Mouse (Mus musculus): Measurements from ENCODE around the gene Grid1. TPM values are rescaled to one million over a fixed set of nuclear protein-coding genes. Genes with fewer than 3 reads are reported as not detected.

Grid1 gene
- polyA plus RNA-seq, 1 experiment from 2014 or later, result 0.81 TPM

GRCm38 (mm10) chr14:35135056-35135455 is 315.1 kb downstream of the Grid1 start:
- H3K9me3 ChIP-seq, result no peaks in the 10 kb centered on the region
- H3K27ac ChIP-seq, result no peak overlapping the region
- 82% methylated on average over 2 of the region's 2 CpGs for WGBS
- ATAC-seq (ENCODE audit: insufficient number of reproducible peaks, insufficient read depth, low FRiP score, low TSS enrichment, low read depth), result no peak
- H3K36me3 ChIP-seq, result no peaks in the 10 kb centered on the region
- no peak overlapping the region for H3K9ac ChIP-seq
- no peaks in the 10 kb centered on the region for H3K4me1 ChIP-seq
- H3K27me3 ChIP-seq, result no peaks in the 10 kb centered on the region
- no peak overlapping the region for H3K4me3 ChIP-seq
- no peak overlapping the region for H3K4me2 ChIP-seq

DNA sequence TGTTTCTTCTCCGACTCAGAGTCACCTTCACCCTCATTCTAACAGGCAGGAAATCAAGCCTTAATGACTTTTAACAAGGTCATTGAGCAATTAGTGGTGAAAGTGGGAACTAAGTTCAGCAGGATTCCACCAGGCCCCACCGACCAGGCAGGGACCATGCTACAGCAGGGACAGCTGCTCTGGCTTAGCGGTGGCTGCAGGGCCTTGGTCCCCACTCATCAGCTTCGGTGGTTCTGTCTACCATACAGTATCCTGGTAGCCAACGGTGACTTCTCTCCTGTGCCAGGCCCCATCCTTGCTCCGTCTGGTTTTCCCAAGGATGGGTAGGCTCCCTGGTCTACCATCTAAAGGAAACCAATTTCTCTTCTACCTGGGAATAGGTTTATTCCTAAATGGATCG is 318.2 kb downstream of the Grid1 start:
- Histone ChIP-seq H3K27ac (no peak overlapping the region), H3K4me2 (no peak overlapping the region), H3K27me3 (no peaks in the 10 kb centered on the region), H3K4me3 (no peak overlapping the region), H3K36me3 (no peaks in the 10 kb centered on the region), H3K4me1 (no peaks in the 10 kb centered on the region), H3K9ac (no peak overlapping the region), H3K9me3 (no peaks in the 10 kb centered on the region)
- no peak for ATAC-seq (ENCODE audit: insufficient number of reproducible peaks, insufficient read depth, low FRiP score, low TSS enrichment, low read depth)
- WGBS, result 74% methylated on average over 7 of the region's 7 CpGs

GRCm38 (mm10) chr14:35139824-35140223 is 319.9 kb downstream of the Grid1 start:
- Histone ChIP-seq H3K9ac (no peak overlapping the region), H3K4me1 (no peaks in the 10 kb centered on the region), H3K27me3 (no peaks in the 10 kb centered on the region), H3K9me3 (no peaks in the 10 kb centered on the region), H3K27ac (no peak overlapping the region), H3K4me2 (no peak overlapping the region), H3K4me3 (no peak overlapping the region), H3K36me3 (no peaks in the 10 kb centered on the region)
- WGBS, result 78% methylated on average over 7 of the region's 7 CpGs
- no peak for ATAC-seq (ENCODE audit: insufficient number of reproducible peaks, insufficient read depth, low FRiP score, low TSS enrichment, low read depth)

DNA sequence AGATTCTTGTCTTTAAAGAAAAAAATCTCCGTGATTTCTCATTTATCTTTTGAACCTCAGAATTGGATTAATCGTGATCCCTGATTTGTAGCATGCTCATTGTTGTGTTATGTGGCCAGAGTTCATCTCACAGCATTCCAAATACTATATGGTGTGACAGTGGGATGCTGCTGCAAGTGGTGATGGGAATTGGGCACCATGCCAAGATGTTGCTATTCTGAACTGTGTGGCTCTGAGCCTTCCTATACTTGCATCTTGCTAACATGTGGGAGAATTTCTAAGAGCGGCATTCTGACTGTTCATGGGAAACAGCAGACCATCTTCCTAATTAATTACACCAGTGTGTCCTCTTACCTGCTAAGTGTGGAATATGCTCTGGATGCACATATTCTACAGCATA is 332.5 kb downstream of the Grid1 start:
- H3K9me3 ChIP-seq, result no peaks in the 10 kb centered on the region
- H3K4me1 ChIP-seq, result no peaks in the 10 kb centered on the region
- H3K27me3 ChIP-seq, result no peaks in the 10 kb centered on the region
- H3K4me3 ChIP-seq, result no peak overlapping the region
- no peaks in the 10 kb centered on the region for H3K36me3 ChIP-seq
- H3K4me2 ChIP-seq, result no peak overlapping the region
- no peak; the same call in 1 of the 2 replicates for ATAC-seq (ENCODE audit: insufficient number of reproducible peaks, insufficient read depth, low FRiP score, low TSS enrichment, low read depth)
- no peak overlapping the region for H3K27ac ChIP-seq
- WGBS, result 70% methylated on average over 3 of the region's 3 CpGs
- H3K9ac ChIP-seq, result no peak overlapping the region

- Histone ChIP-seq H3K27me3 (no peaks in the 10 kb centered on the region), H3K4me1 (no peaks in the 10 kb centered on the region), H3K4me3 (no peak overlapping the region), H3K27ac (no peak overlapping the region), H3K4me2 (no peak overlapping the region), H3K9me3 (no peaks in the 10 kb centered on the region), H3K36me3 (no peaks in the 10 kb centered on the region), H3K9ac (no peak overlapping the region)
- 59% methylated on average over 3 of the region's 3 CpGs for WGBS
- no peak for ATAC-seq (ENCODE audit: insufficient number of reproducible peaks, insufficient read depth, low FRiP score, low TSS enrichment, low read depth)
Observed at GRCm38 (mm10) chr14:35153701-35154277, 333.9 kb downstream of the Grid1 start.

DNA sequence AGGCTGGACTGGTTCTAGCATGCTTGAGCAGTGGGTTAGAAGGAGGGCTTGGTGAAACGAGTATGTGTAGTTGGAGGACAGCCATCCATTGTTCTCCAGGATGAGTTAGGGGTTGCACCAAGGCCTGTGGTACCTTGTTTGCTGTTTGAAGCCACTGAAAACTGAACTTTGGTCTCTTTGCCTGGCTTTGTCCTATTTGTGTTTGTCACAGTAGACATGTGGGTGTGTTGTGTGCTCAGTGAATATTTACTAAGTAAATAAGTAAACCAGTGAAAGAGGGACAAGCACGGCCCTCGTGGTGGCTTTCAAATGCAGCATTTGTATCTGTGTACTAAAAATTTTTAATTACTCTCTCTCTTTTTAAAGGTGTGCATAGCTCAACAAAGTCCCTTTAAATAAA is 334.5 kb downstream of the Grid1 start:
- no peak for ATAC-seq (ENCODE audit: insufficient number of reproducible peaks, insufficient read depth, low FRiP score, low TSS enrichment, low read depth)
- no peaks in the 10 kb centered on the region for H3K9me3 ChIP-seq
- H3K27ac ChIP-seq, result no peak overlapping the region
- no peaks in the 10 kb centered on the region for H3K4me1 ChIP-seq
- no peak overlapping the region for H3K9ac ChIP-seq
- no peak overlapping the region for H3K4me3 ChIP-seq
- no peak overlapping the region for H3K4me2 ChIP-seq
- no peaks in the 10 kb centered on the region for H3K27me3 ChIP-seq
- WGBS, result 64% methylated on average over 3 of the region's 3 CpGs
- H3K36me3 ChIP-seq, result no peaks in the 10 kb centered on the region

- H3K27me3 ChIP-seq, result no peaks in the 10 kb centered on the region
- H3K9ac ChIP-seq, result no peak overlapping the region
- H3K4me2 ChIP-seq, result no peak overlapping the region
- ATAC-seq (ENCODE audit: insufficient number of reproducible peaks, insufficient read depth, low FRiP score, low TSS enrichment, low read depth), result no peak
- H3K9me3 ChIP-seq, result no peaks in the 10 kb centered on the region
- 76% methylated on average over 7 of the region's 7 CpGs for WGBS
- no peak overlapping the region for H3K4me3 ChIP-seq
- H3K4me1 ChIP-seq, result no peaks in the 10 kb centered on the region
- H3K27ac ChIP-seq, result no peak overlapping the region
- no peaks in the 10 kb centered on the region for H3K36me3 ChIP-seq
Observed at GRCm38 (mm10) chr14:35157069-35157655, 337.3 kb downstream of the Grid1 start.

DNA sequence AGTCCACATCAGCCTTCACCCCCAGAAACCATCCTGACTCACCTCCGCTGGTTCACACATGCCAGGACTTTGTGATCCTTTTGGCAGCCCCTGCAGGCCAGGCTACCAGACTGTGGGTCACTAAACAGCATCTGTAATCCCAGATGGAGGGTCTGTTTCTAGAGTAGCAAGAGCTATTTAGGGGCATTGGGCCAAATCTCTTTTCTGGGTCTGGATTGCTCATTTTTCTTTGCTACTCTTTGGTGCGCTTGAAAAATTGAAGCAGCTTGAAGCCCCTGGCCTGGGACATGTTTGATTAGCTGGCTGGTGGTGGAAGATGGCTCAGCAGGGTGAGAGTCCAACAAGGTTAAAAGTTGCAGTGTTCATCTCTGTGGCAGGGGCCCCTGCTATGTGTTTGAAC is 339.4 kb downstream of the Grid1 start:
- Histone ChIP-seq H3K36me3 (no peaks in the 10 kb centered on the region), H3K9ac (no peak overlapping the region), H3K4me1 (no peaks in the 10 kb centered on the region), H3K9me3 (no peaks in the 10 kb centered on the region), H3K27ac (no peak overlapping the region), H3K4me3 (no peak overlapping the region), H3K27me3 (no peaks in the 10 kb centered on the region), H3K4me2 (no peak overlapping the region)
- 87% methylated on average over 2 of the region's 2 CpGs for WGBS
- no peak for ATAC-seq (ENCODE audit: insufficient number of reproducible peaks, insufficient read depth, low FRiP score, low TSS enrichment, low read depth)

- H3K27ac ChIP-seq, result no peak overlapping the region
- WGBS, result 83% methylated on average over 2 of the region's 2 CpGs
- no peaks in the 10 kb centered on the region for H3K27me3 ChIP-seq
Observed at GRCm38 (mm10) chr14:35167451-35167850, 347.5 kb downstream of the Grid1 start.

DNA sequence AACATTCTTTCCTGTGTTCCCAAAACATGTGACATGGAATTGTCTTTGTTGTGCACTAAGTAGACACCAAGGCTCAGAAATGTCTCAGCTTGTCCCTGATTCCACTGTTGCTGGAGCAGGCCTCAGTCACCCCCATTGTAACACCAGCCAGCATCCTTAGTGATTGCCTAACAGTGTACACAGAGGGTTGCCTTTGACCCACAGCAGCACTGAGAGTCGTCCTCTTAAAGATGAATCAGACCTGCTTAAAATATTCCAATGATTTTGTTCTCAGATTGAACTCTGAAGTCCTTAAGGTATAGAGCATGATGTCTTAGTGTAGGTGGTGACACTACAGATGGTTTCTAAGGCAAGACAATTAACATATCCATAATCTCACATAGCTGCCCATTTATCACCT is 354.0 kb downstream of the Grid1 start:
- Histone ChIP-seq H3K4me1 (no peaks in the 10 kb centered on the region), H3K9me3 (no peaks in the 10 kb centered on the region), H3K4me3 (no peak overlapping the region), H3K27me3 (no peaks in the 10 kb centered on the region), H3K27ac (no peak overlapping the region), H3K36me3 (no peaks in the 10 kb centered on the region), H3K9ac (no peak overlapping the region), H3K4me2 (no peak overlapping the region)
- WGBS, result 57% methylated on average over 1 of the region's 1 CpGs
- ATAC-seq (ENCODE audit: insufficient number of reproducible peaks, insufficient read depth, low FRiP score, low TSS enrichment, low read depth), result no peak

More at GRCm38 (mm10) chr14:35167451-35167850, 347.5 kb downstream of the Grid1 start:
- H3K4me2 ChIP-seq, result no peak overlapping the region
- H3K9ac ChIP-seq, result no peak overlapping the region
- H3K36me3 ChIP-seq, result no peaks in the 10 kb centered on the region
- H3K4me3 ChIP-seq, result no peak overlapping the region
- no peaks in the 10 kb centered on the region for H3K9me3 ChIP-seq
- no peak for ATAC-seq (ENCODE audit: insufficient number of reproducible peaks, insufficient read depth, low FRiP score, low TSS enrichment, low read depth)
- no peaks in the 10 kb centered on the region for H3K4me1 ChIP-seq

DNA sequence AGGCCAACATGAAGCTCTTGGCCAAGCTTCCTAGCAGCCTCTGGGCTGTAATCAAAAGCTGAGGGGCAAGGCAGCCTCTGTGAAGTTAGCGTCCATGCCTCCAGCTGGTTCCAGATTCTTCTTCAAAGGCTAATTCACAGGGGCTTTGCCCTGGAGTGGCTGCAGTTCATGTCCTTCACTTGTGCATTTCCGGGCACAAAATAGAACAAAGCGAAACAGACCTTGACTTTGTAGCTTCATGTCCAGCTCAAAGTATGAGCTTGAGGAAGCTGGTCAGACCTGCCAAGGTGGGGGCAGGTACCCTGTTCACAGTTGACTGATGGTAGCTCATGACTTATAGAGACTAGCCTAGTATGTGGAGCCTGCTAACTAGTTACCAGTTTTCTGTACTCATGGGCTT is 356.1 kb downstream of the Grid1 start:
- H3K27ac ChIP-seq, result no peak overlapping the region
- H3K9ac ChIP-seq, result no peak overlapping the region
- WGBS, result 95% methylated on average over 3 of the region's 3 CpGs
- H3K27me3 ChIP-seq, result no peaks in the 10 kb centered on the region
- H3K9me3 ChIP-seq, result no peaks in the 10 kb centered on the region
- H3K4me3 ChIP-seq, result no peak overlapping the region
- H3K4me2 ChIP-seq, result no peak overlapping the region
- no peaks in the 10 kb centered on the region for H3K36me3 ChIP-seq
- H3K4me1 ChIP-seq, result no peaks in the 10 kb centered on the region
- no peak for ATAC-seq (ENCODE audit: insufficient number of reproducible peaks, insufficient read depth, low FRiP score, low TSS enrichment, low read depth)

- Histone ChIP-seq H3K4me2 (no peak overlapping the region), H3K9me3 (no peaks in the 10 kb centered on the region), H3K4me1 (no peaks in the 10 kb centered on the region), H3K27me3 (no peaks in the 10 kb centered on the region), H3K4me3 (no peak overlapping the region), H3K36me3 (no peaks in the 10 kb centered on the region), H3K9ac (no peak overlapping the region), H3K27ac (no peak overlapping the region)
- ATAC-seq (ENCODE audit: insufficient number of reproducible peaks, insufficient read depth, low FRiP score, low TSS enrichment, low read depth), result no peak
Observed at GRCm38 (mm10) chr14:35179076-35179475, 359.2 kb downstream of the Grid1 start.

All from embryonic facial prominence, embryonic 13.5 days (tissue).